Comparison of ENCODE assay signal across 18 mouse cellular contexts in genomic region chr4:47467196-47467595, GRCm38 (mm10).
"Had no signal": no experiment of that assay in that cellular context is flagged by ENCODE, and none has a peak within 500 bp of the region (broad histone marks: within the 10 kb centered on the region; RNA-seq: fewer than 3 reads in every experiment).

No protein-coding gene starts in this region.

- H3K4me1 ChIP-seq: midbrain, embryonic 10.5 days; midbrain, embryonic 12.5 days had no signal

- H3K27ac ChIP-seq: midbrain, embryonic 10.5 days; midbrain, embryonic 12.5 days; neural tube, embryonic 13.5 days; neural tube, embryonic 15.5 days had no signal

- DNase-seq: lung, adult 18-20 months; lung, embryonic 14.5 days; lung, postnatal 10 days; lung, postnatal 4 days; midbrain, embryonic 14.5 days; retina, postnatal 1 day; right cerebral cortex, adult 18-20 months; right cerebral cortex, postnatal 25 days; right cerebral cortex, postnatal 4 days; spleen, adult 18-20 months; thymus, adult 18-20 months; thymus, postnatal 14 days; thymus, postnatal 36 days had no signal

- H3K27me3 ChIP-seq: midbrain, embryonic 12.5 days; neural tube, embryonic 13.5 days; neural tube, embryonic 15.5 days had no signal

- H3K9me3 ChIP-seq: midbrain, embryonic 12.5 days; neural tube, embryonic 15.5 days had no signal

- H3K9ac ChIP-seq: lung, embryonic 14.5 days; midbrain, embryonic 12.5 days; neural tube, embryonic 13.5 days; neural tube, embryonic 15.5 days had no signal

- H3K4me2 ChIP-seq: lung, embryonic 14.5 days; midbrain, embryonic 12.5 days; neural tube, embryonic 13.5 days; neural tube, embryonic 15.5 days had no signal

- H3K4me3 ChIP-seq: midbrain, embryonic 10.5 days; midbrain, embryonic 12.5 days; myocyte; neural tube, embryonic 13.5 days; neural tube, embryonic 15.5 days had no signal
